Comparison of ENCODE assay signal across 24 mouse cellular contexts in genomic region chrX:107708584-107708983, GRCm38 (mm10). TPM values are rescaled to one million over a fixed set of nuclear protein-coding genes. Genes with fewer than 3 reads are reported as not detected.
"Had no signal": no experiment of that assay in that cellular context is flagged by ENCODE, and none has a peak within 500 bp of the region (broad histone marks: within the 10 kb centered on the region; RNA-seq: fewer than 3 reads in every experiment).

No protein-coding gene starts in this region.

- DNase-seq: retina, postnatal 1 day; right cerebral cortex, adult 18-20 months; right cerebral cortex, postnatal 14 days; right cerebral cortex, postnatal 25 days; right cerebral cortex, postnatal 4 days; spleen, adult 18-20 months; thymus, adult 18-20 months; thymus, adult 2 months; thymus, postnatal 14 days; thymus, postnatal 25 days; thymus, postnatal 36 days; thymus, postnatal 4 days had no signal

- H3K9me3 ChIP-seq: neural tube, embryonic 12.5 days; neural tube, embryonic 13.5 days; neural tube, embryonic 15.5 days; stomach, embryonic 15.5 days had no signal

- H3K36me3 ChIP-seq: neural tube, embryonic 12.5 days; neural tube, embryonic 13.5 days; neural tube, embryonic 15.5 days; stomach, embryonic 15.5 days had no signal

- H3K4me1 ChIP-seq: neural tube, embryonic 12.5 days; neural tube, embryonic 13.5 days; neural tube, embryonic 15.5 days; stomach, embryonic 15.5 days had no signal

- H3K4me3 ChIP-seq: neural tube, embryonic 12.5 days; neural tube, embryonic 13.5 days; neural tube, embryonic 15.5 days; stomach, embryonic 15.5 days had no signal

- H3K27me3 ChIP-seq: neural tube, embryonic 12.5 days; neural tube, embryonic 13.5 days; neural tube, embryonic 15.5 days; stomach, embryonic 15.5 days had no signal

- H3K9ac ChIP-seq: neural tube, embryonic 12.5 days; neural tube, embryonic 13.5 days; neural tube, embryonic 15.5 days; stomach, embryonic 15.5 days had no signal

- H3K27ac ChIP-seq: neural tube, embryonic 12.5 days; neural tube, embryonic 13.5 days; neural tube, embryonic 15.5 days; stomach, embryonic 15.5 days; stomach, postnatal 0 days had no signal

RNA-seq across cellular contexts. Expression of gene Tbx22, which starts 40.8 kb away (rescaled TPM):
- total RNA-seq: neutrophil, adult 5-6 weeks had no signal
- polyA plus RNA-seq: neural tube, embryonic 13.5 days; neural tube, embryonic 15.5 days; small intestine, adult 2 months; spleen, adult 2 months; stomach, embryonic 14.5 days; stomach, embryonic 15.5 days; stomach, embryonic 16.5 days; stomach, postnatal 0 days; thymus, adult 2 months; thymus, postnatal 0 days; urinary bladder, adult 2 months had no signal
